Mouse (Mus musculus): ENCODE data around the gene Lif.

GRCm38 (mm10) chr11:4292888-4293247, 35.5 kb downstream of the Lif start:
- no peak for TF ChIP-seq CTCF (IDR thresholded peaks at IDR 0.05; ENCODE audit: borderline replicate concordance, extremely low read depth, insufficient read depth, insufficient read length)
- no peak for TF ChIP-seq POLR2A (IDR thresholded peaks at IDR 0.05; ENCODE audit: borderline replicate concordance, extremely low read depth, insufficient read depth, insufficient read length, poor library complexity, severe bottlenecking)

All from brain, embryonic 14.5 days (tissue).